In genomic region chr7:25669631-25670030, GRCm38 (mm10) we compare ENCODE assay signal across 21 mouse cellular contexts. TPM values are rescaled to one million over a fixed set of nuclear protein-coding genes. Genes with fewer than 3 reads are reported as not detected.
DNase-seq lines count a peak whose midpoint lies in the region; TF ChIP-seq lines count a peak whose summit lies in the region.
"Had no signal": no experiment of that assay in that cellular context is flagged by ENCODE, and none has a peak within 500 bp of the region (broad histone marks: within the 10 kb centered on the region; RNA-seq: fewer than 3 reads in every experiment).

No protein-coding gene starts in this region.

- peak overlapping the region; percentile 96 for H3K27ac ChIP-seq in ES-Bruce4 (ENCODE audit: insufficient read depth, low read length)
- peak overlapping the region; percentile 91 for H3K27ac ChIP-seq in ES-E14 (ENCODE audit: insufficient read depth, low read depth, low read length, poor library complexity, severe bottlenecking)
- H3K27ac ChIP-seq: embryonic facial prominence, embryonic 13.5 days; embryonic facial prominence, embryonic 15.5 days; forebrain, embryonic 10.5 days; forebrain, embryonic 12.5 days had no signal

- TF ChIP-seq CTCF in E14TG2a.4 (conservative IDR thresholded peaks at IDR 0.05; ENCODE audit: low read length) (no peak), ES-Bruce4 (IDR thresholded peaks at IDR 0.05; ENCODE audit: low read depth, low read length) (no peak)

- DNase-seq in ES-E14 (ENCODE audit: low read depth, low spot score) = no peak
- DNase-seq in ZHBTc4 (ENCODE audit: low read depth, low spot score) = peak; percentile 94
- DNase-seq in thymus, postnatal 25 days = no peak
- no peak for DNase-seq in adrenal gland, adult 18-20 months (ENCODE audit: low spot score in 2 of 2)
- DNase-seq in layer of hippocampus, postnatal 25 days (ENCODE audit: extremely low spot score in 1 of 2, low spot score in 1 of 2) = no peak
- DNase-seq: adrenal gland, adult 8-10 months; adrenal gland, postnatal 14 days; adrenal gland, postnatal 36 days; cerebellum, adult 11-12 months; cerebellum, adult 8-10 months; cerebellum, adult 9-11 months; cerebellum, postnatal 14 days; cerebellum, postnatal 36 days; embryo, embryonic 11 days had no signal

- TF ChIP-seq POLR2A in ES-Bruce4 (IDR thresholded peaks at IDR 0.05; ENCODE audit: insufficient read depth, low read length) = no peak

- H3K9me3 ChIP-seq in E14TG2a.4 (ENCODE audit: low read length) (no peaks in the 10 kb centered on the region), ES-Bruce4 (replicated peaks; ENCODE audit: control insufficient read depth, insufficient read depth, low read length, poor library complexity, severe bottlenecking) (no peaks in the 10 kb centered on the region), ES-E14 (ENCODE audit: control insufficient read depth, insufficient read depth, low read depth, low read length) (no peaks in the 10 kb centered on the region)
- H3K9me3 ChIP-seq: embryonic facial prominence, embryonic 13.5 days; embryonic facial prominence, embryonic 15.5 days; forebrain, embryonic 10.5 days; forebrain, embryonic 12.5 days had no signal

- H3K4me1 ChIP-seq in E14TG2a.4 (replicated peaks; ENCODE audit: low read depth, low read length) = peaks cover 80% of the 10 kb centered on the region
- peaks cover 8% of the 10 kb centered on the region for H3K4me1 ChIP-seq in ES-Bruce4 (ENCODE audit: control insufficient read depth, insufficient read depth, low read length)
- H3K4me1 ChIP-seq in ES-E14 (ENCODE audit: control insufficient read depth in 2 of 2, insufficient read depth in 2 of 2, low read length in 2 of 2, poor library complexity in 1 of 2) = peaks cover 5 to 44% of the 10 kb centered on the region in 2 experiments

- in situ Hi-C loops in ES-E14 (cut with MboI; ENCODE audit: low sequenced_read_pairs in 2 of 2, unreplicated experiment in 2 of 2) = no loop called here

- H3K9ac ChIP-seq in ES-Bruce4 (ENCODE audit: low read depth, poor library complexity, severe bottlenecking) = no peak overlapping the region
- H3K9ac ChIP-seq in ES-E14 (ENCODE audit: insufficient read depth, low read depth, low read length, poor library complexity, severe bottlenecking) = no peak overlapping the region
- H3K9ac ChIP-seq: embryonic facial prominence, embryonic 13.5 days; embryonic facial prominence, embryonic 15.5 days; forebrain, embryonic 12.5 days had no signal

- H3K4me3 ChIP-seq in E14TG2a.4 (replicated peaks; ENCODE audit: low read length) (peak overlapping the region; percentile 63), ES-Bruce4 (ENCODE audit: low read depth, low read length) (no peak overlapping the region), ES-E14 (ENCODE audit: insufficient read depth in 1 of 2, low read depth in 1 of 2, low read length in 2 of 2, poor library complexity in 1 of 2, severe bottlenecking in 1 of 2) (peak overlapping the region; percentile 0 to 46; a peak in 3 of 4 replicates)
- H3K4me3 ChIP-seq: embryonic facial prominence, embryonic 13.5 days; embryonic facial prominence, embryonic 15.5 days; erythroblast, embryonic 14.5 days; forebrain, embryonic 10.5 days; forebrain, embryonic 12.5 days had no signal

- H3K36me3 ChIP-seq in E14TG2a.4 (ENCODE audit: insufficient read depth, low read length) (peaks cover 73% of the 10 kb centered on the region), ES-Bruce4 (ENCODE audit: control insufficient read depth, insufficient read depth, low read length, poor library complexity, severe bottlenecking) (peaks cover 14% of the 10 kb centered on the region), ES-E14 (ENCODE audit: control insufficient read depth, insufficient read depth, low read length, poor library complexity, severe bottlenecking) (peaks cover 43% of the 10 kb centered on the region)

- H3K27me3 ChIP-seq in E14TG2a.4 (ENCODE audit: insufficient read depth, low read length) (peaks cover 17% of the 10 kb centered on the region), ES-Bruce4 (ENCODE audit: control insufficient read depth, insufficient read depth, low read length, poor library complexity, severe bottlenecking) (no peaks in the 10 kb centered on the region; the same call in 1 of the 2 replicates)

- peak; percentile 61; the same call in 1 of the 2 replicates for TF ChIP-seq EP300 in ES-Bruce4 (IDR thresholded peaks at IDR 0.05; ENCODE audit: insufficient read depth, low read depth, low read length)

TF ChIP-seq in ES-E14, 5 proteins besides CTCF, POLR2A, EP300 and RAD21:
- TF ChIP-seq ZNF384 (IDR thresholded peaks at IDR 0.05; ENCODE audit: low read depth, low read length) (no peak), CHD2 (IDR thresholded peaks at IDR 0.05; ENCODE audit: low read depth, low read length) (no peak), ZC3H11A (IDR thresholded peaks at IDR 0.05; ENCODE audit: borderline replicate concordance, low read depth, low read length) (no peak)

RNA-seq across cellular contexts. Expression of gene Tmem91, which starts 5.3 kb away (rescaled TPM):
- polyA plus RNA-seq in ES-Bruce4 (2011; ENCODE audit: insufficient read depth, insufficient read length, low read depth, missing spikeins) = 3.3 and 3.7 TPM in 2 replicates
- total RNA-seq in ES-E14 (2012; rRNA removed) = 0.94 and 2.6 TPM in 2 replicates
- not detected for total RNA-seq in adrenal gland, adult 18-20 months (2021)
- total RNA-seq in layer of hippocampus, postnatal 25 days (2021) = 10 to 100 TPM; 12.7 to 16.5 TPM
- total RNA-seq: adrenal gland, postnatal 36 days had no signal

RNA-seq across cellular contexts. Expression of gene Exosc5, which starts 10.7 kb away (rescaled TPM):
- 53.7 and 71.1 TPM in 2 replicates for polyA plus RNA-seq in ES-Bruce4 (2011; ENCODE audit: insufficient read depth, insufficient read length, low read depth, missing spikeins)
- 170 and 182 TPM in 2 replicates for total RNA-seq in ES-E14 (2012; rRNA removed)
- total RNA-seq in adrenal gland, adult 18-20 months (2021) = 10 to 100 TPM; 38.0 to 49.3 TPM
- total RNA-seq in layer of hippocampus, postnatal 25 days (2021) = 10 to 100 TPM; 26.4 to 30.5 TPM

RNA-seq across cellular contexts. Expression of gene Bckdha, which starts 10.8 kb away (rescaled TPM):
- 26.1 and 26.9 TPM in 2 replicates for polyA plus RNA-seq in ES-Bruce4 (2011; ENCODE audit: insufficient read depth, insufficient read length, low read depth, missing spikeins)
- total RNA-seq in ES-E14 (2012; rRNA removed) = 96.0 and 116 TPM in 2 replicates
- total RNA-seq in adrenal gland, adult 18-20 months (2021) = 100 to 1,000 TPM; 232 to 288 TPM
- total RNA-seq in layer of hippocampus, postnatal 25 days (2021) = 10 to 100 TPM; 40.1 to 45.5 TPM

RNA-seq across cellular contexts. Expression of gene B9d2, which starts 10.9 kb away (rescaled TPM):
- 7.9 and 15.2 TPM in 2 replicates for polyA plus RNA-seq in ES-Bruce4 (2011; ENCODE audit: insufficient read depth, insufficient read length, low read depth, missing spikeins)
- 4.1 and 5.5 TPM in 2 replicates for total RNA-seq in ES-E14 (2012; rRNA removed)
- total RNA-seq in adrenal gland, adult 18-20 months (2021) = 10 to 100 TPM; 15.0 to 16.2 TPM
- 10 to 100 TPM; 25.2 to 25.7 TPM for total RNA-seq in layer of hippocampus, postnatal 25 days (2021)

RNA-seq across cellular contexts. Expression of gene Tgfb1, which starts 17.2 kb away (rescaled TPM):
- polyA plus RNA-seq in ES-Bruce4 (2011; ENCODE audit: insufficient read depth, insufficient read length, low read depth, missing spikeins) = 22.9 and 25.6 TPM in 2 replicates
- 6.3 and 7.1 TPM in 2 replicates for total RNA-seq in ES-E14 (2012; rRNA removed)
- total RNA-seq in adrenal gland, adult 18-20 months (2021) = 10 to 100 TPM; 26.2 to 36.0 TPM
- total RNA-seq in layer of hippocampus, postnatal 25 days (2021) = 1 to 10 TPM; 7.0 to 8.6 TPM
